Mouse (Mus musculus) kidney, postnatal 4 days (tissue): ENCODE data around the gene Cpz.
A peak's percentile ranks its signal among the peaks of the same experiment; 100 is the strongest.

Experiments
- DNase-seq, 2 experiments: peaks; one replicate each; pipeline ENCODE4 v3.0.0; 2021; ENCODE audit warnings: mixed read lengths in 2 of 2

The Cpz gene

GRCm38 (mm10) chr5:35525469-35526123 is at the start of gene Cpz:
Gene Cpz (minus strand): TSS chr5:35525698.
- DNase-seq: peak; percentile 79 to 86

- peak; percentile 96 to 97 for DNase-seq
Observed at GRCm38 (mm10) chr5:35574653-35575599, 49.4 kb upstream of the Cpz start, which contains the start of gene Trmt44. Gene Trmt44 (minus strand): TSS chr5:35575070.

GRCm38 (mm10) chr5:35571546-35571945 is 46.0 kb upstream of the Cpz start:
- DNase-seq: no peak

- no peak for DNase-seq
Observed at GRCm38 (mm10) chr5:35566632-35567031, 41.1 kb upstream of the Cpz start.

GRCm38 (mm10) chr5:35565217-35565616 is 39.7 kb upstream of the Cpz start:
- DNase-seq: no peak

- peak; percentile 89 to 91 for DNase-seq
Observed at GRCm38 (mm10) chr5:35563449-35563848, 38.0 kb upstream of the Cpz start.

- DNase-seq: no peak
Observed at GRCm38 (mm10) chr5:35562616-35563015, 37.1 kb upstream of the Cpz start.

- DNase-seq: no peak
Observed at GRCm38 (mm10) chr5:35559447-35559846, 33.9 kb upstream of the Cpz start.

GRCm38 (mm10) chr5:35557946-35558621 is 32.6 kb upstream of the Cpz start:
- DNase-seq: peak; percentile 54 to 57

- no peak for DNase-seq
Observed at GRCm38 (mm10) chr5:35556393-35556792, 30.9 kb upstream of the Cpz start.

GRCm38 (mm10) chr5:35552838-35553539 is 27.5 kb upstream of the Cpz start:
- no peak for DNase-seq

- peak in 1 of 2 experiments; percentile 34 for DNase-seq
Observed at GRCm38 (mm10) chr5:35551855-35552837, 26.6 kb upstream of the Cpz start.

GRCm38 (mm10) chr5:35546127-35546526 is 20.6 kb upstream of the Cpz start:
- no peak for DNase-seq

GRCm38 (mm10) chr5:35541059-35541790 is 15.7 kb upstream of the Cpz start:
- DNase-seq: no peak

GRCm38 (mm10) chr5:35540555-35540954 is 15.1 kb upstream of the Cpz start:
- DNase-seq: peak in 1 of 2 experiments; percentile 44

GRCm38 (mm10) chr5:35539576-35539975 is 14.1 kb upstream of the Cpz start:
- DNase-seq: peak; percentile 39 to 54

GRCm38 (mm10) chr5:35538022-35538421 is 12.5 kb upstream of the Cpz start:
- no peak for DNase-seq

GRCm38 (mm10) chr5:35537474-35537873 is 12.0 kb upstream of the Cpz start:
- DNase-seq: no peak

GRCm38 (mm10) chr5:35536271-35536670 is 10.8 kb upstream of the Cpz start:
- no peak for DNase-seq

- peak; percentile 80 to 81 for DNase-seq
Observed at GRCm38 (mm10) chr5:35531586-35531985, 6.1 kb upstream of the Cpz start.

- peak; percentile 74 to 80 for DNase-seq
Observed at GRCm38 (mm10) chr5:35530442-35530841, 4.9 kb upstream of the Cpz start.
